Mouse (Mus musculus) stomach, embryonic 16.5 days (tissue): ENCODE measurements around the gene Hoxd3. TPM values are rescaled to one million over a fixed set of nuclear protein-coding genes. Genes with fewer than 3 reads are reported as not detected.

Experiments used
- ATAC-seq: fragments of 200-750 bp; cut with Nextera tagmentation; 2 replicates; pipeline ENCODE4 v1.8.0; 2017; ENCODE audit warnings: moderate number of reproducible peaks, moderate TSS enrichment; ENCODE audit not compliant: insufficient read depth, low FRiP score
- H3K27ac ChIP-seq: fragments of 300-500 bp; sonication (generic); 2 replicates; pipeline ENCODE4 v1.5.1; 2014; ENCODE audit warnings: low read length
- H3K27me3 ChIP-seq: fragments of 300-500 bp; sonication (generic); 2 replicates; pipeline ENCODE4 v1.6.1; 2014; ENCODE audit warnings: low read length, control low read depth, mixed read lengths; ENCODE audit not compliant: control insufficient read depth, insufficient read depth
- H3K36me3 ChIP-seq: fragments of 300-500 bp; sonication (generic); 2 replicates; pipeline ENCODE4 v1.6.1; 2014; ENCODE audit warnings: low read length; ENCODE audit not compliant: control insufficient read depth, insufficient read depth
- H3K4me1 ChIP-seq: fragments of 300-500 bp; sonication (generic); 2 replicates; pipeline ENCODE4 v1.6.1; 2014; ENCODE audit warnings: low read length, control low read depth, mixed read lengths; ENCODE audit not compliant: control insufficient read depth, insufficient read depth
- H3K4me2 ChIP-seq: fragments of 300-500 bp; sonication (generic); 2 replicates; pipeline ENCODE4 v1.6.1; 2014; ENCODE audit warnings: low read depth, low read length, mixed read lengths
- H3K4me3 ChIP-seq: fragments of 300-500 bp; sonication (generic); replicated peaks from 2 replicates; pipeline ENCODE4 v1.5.1; 2014; ENCODE audit warnings: mild to moderate bottlenecking, low read length
- H3K9ac ChIP-seq: fragments of 300-500 bp; sonication (generic); 2 replicates; pipeline ENCODE4 v1.6.1; 2014; ENCODE audit warnings: low read length
- H3K9me3 ChIP-seq: fragments of 300-500 bp; sonication (generic); replicated peaks from 2 replicates; pipeline ENCODE4 v1.6.1; 2016; ENCODE audit warnings: low read length, control low read depth; ENCODE audit not compliant: control insufficient read depth
- WGBS: fragments of 180-500 bp; shearing (Covaris S2); extraction: QIAGEN DNeasy Blood & Tissue Kit; methylation state at CpG from one replicate; pipeline ENCODE4 v1.1.7; 2014; 5-methylcytosine and 5-hydroxymethylcytosine counted together
- polyA plus RNA-seq: library from polyadenylated mRNA; unstranded; fragments of >200 nt; fragmentation: Nextera tagmentation; extraction: Ambion mirVana; gene quantifications from 2 replicates; pipeline ENCODE4 v1.2.1, GENCODE M21; 2015

Hoxd3 gene
- polyA plus RNA-seq, 1 experiment from 2014 or later, result 9.2 TPM

DNA sequence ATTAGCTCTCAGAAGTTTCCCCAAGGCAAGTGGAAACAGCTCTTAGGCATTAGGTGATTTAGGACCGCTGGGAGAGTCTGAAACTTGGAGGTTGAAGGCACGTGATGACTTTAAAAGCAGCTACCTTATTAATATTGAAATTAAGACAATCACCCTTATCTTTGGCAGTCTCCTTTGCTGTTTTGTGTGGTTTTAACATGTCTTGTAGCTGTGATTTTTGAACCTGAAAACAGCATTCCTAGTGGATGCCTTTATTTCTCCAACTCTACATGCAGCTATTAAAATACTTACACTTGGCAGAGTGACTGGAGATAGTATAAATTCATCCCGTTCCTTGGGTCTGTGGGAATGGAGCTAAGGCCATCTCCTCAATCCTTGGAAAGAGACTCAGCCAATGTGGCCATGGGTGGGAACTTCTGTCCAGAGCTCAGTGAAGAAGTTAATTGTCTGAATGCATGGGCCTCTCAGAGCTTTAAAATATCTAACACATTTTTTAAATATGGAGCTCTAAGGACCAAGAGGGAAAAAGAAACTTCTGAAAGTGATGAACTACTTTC lies 41.0 kb upstream of the Hoxd3 start:
- Histone ChIP-seq H3K27me3 (peaks cover 95% of the 10 kb centered on the region), H3K9ac (no peak overlapping the region), H3K4me3 (no peak overlapping the region), H3K4me1 (peaks cover 14% of the 10 kb centered on the region; the same call in 1 of the 2 replicates), H3K27ac (no peak overlapping the region), H3K36me3 (no peaks in the 10 kb centered on the region), H3K9me3 (no peaks in the 10 kb centered on the region), H3K4me2 (no peak overlapping the region)
- WGBS, result 5% methylated on average over 3 of the region's 3 CpGs
- no peak for ATAC-seq

- 14% methylated on average over 5 of the region's 5 CpGs for WGBS
- H3K27ac ChIP-seq, result no peak overlapping the region
- no peaks in the 10 kb centered on the region for H3K36me3 ChIP-seq
- no peak for ATAC-seq
- peaks cover 14% of the 10 kb centered on the region; the same call in 1 of the 2 replicates for H3K4me1 ChIP-seq
- H3K27me3 ChIP-seq, result peaks cover 96% of the 10 kb centered on the region
- H3K4me3 ChIP-seq, result no peak overlapping the region
- H3K4me2 ChIP-seq, result no peak overlapping the region
- H3K9me3 ChIP-seq, result no peaks in the 10 kb centered on the region
- H3K9ac ChIP-seq, result no peak overlapping the region
Observed at GRCm38 (mm10) chr2:74671847-74672246, 39.9 kb upstream of the Hoxd3 start.

DNA sequence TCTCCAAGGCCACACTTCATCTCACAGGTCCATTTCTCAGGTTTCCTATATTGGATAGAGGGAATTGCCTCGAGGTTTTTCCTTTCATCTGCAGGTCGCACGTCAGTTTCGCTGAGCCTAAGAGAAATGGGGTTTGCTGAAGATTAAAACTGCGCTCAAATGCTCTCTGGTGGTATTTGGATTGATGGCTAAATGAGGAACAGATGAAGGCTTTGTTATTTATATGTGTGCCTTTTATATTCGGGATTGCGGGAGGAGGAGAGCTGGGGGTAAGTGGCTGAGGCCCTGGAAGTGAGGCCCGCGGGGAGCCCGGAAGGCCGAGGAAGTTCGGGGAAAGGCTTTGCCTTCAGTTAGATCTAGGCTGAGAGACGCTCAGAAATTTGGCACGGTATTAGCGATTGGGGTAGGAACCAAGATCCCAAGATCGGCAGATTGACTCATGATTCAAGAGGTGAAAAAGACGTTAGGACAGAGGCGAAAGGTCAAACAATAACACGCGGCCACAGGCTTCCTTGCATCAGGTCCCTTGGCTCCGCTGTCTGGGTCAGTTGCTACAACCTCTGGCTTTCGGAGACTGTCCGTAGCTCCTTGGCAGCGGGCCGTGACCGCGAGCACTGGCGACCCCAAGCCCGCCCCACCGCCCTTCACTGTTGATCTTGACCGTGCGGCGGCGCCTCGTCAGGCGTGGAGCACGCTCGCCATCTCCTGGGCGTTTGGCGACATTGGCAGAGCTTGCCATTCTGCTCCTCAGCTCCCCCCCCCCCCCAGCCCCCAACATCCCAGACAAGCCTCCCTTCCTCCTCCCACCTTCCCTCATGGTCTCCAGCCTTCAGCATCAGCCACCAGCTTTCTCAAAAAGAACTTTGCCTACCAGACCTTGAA lies 39.0 kb upstream of the Hoxd3 start:
- ATAC-seq, result peak; percentile 54
- Histone ChIP-seq H3K4me3 (peak overlapping the region; percentile 40), H3K9me3 (no peaks in the 10 kb centered on the region), H3K4me1 (peaks cover 13% of the 10 kb centered on the region; the same call in 1 of the 2 replicates), H3K27ac (no peak overlapping the region), H3K9ac (no peak overlapping the region), H3K36me3 (no peaks in the 10 kb centered on the region), H3K4me2 (peak overlapping the region; percentile 49), H3K27me3 (peaks cover 96% of the 10 kb centered on the region)
- 5% methylated on average over 39 of the region's 40 CpGs for WGBS

- no peak overlapping the region for H3K9ac ChIP-seq
- H3K27me3 ChIP-seq, result peaks cover 95% of the 10 kb centered on the region
- WGBS, result 3% methylated on average over 24 of the region's 24 CpGs
- 0 out of 2 replicates have a peak, but pooled peaks cover 4% of the 10 kb centered on the region for H3K4me1 ChIP-seq
- no peaks in the 10 kb centered on the region for H3K9me3 ChIP-seq
- no peak overlapping the region for H3K4me2 ChIP-seq
- H3K36me3 ChIP-seq, result no peaks in the 10 kb centered on the region
- no peak for ATAC-seq
- no peak overlapping the region for H3K27ac ChIP-seq
- H3K4me3 ChIP-seq, result no peak overlapping the region
Observed at GRCm38 (mm10) chr2:74673835-74674425, 37.8 kb upstream of the Hoxd3 start.

GRCm38 (mm10) chr2:74674881-74675665 lies 36.7 kb upstream of the Hoxd3 start, which contains the start of gene Hoxd12:
Gene Hoxd12, plus strand, starts transcription at chr2:74675013.
- Histone ChIP-seq H3K4me2 (no peak within 1 kb of the TSS), H3K9me3 (no peaks in the 10 kb centered on the region), H3K9ac (no peak within 1 kb of the TSS), H3K36me3 (no peaks in the 10 kb centered on the region), H3K4me3 (no peak within 1 kb of the TSS), H3K27ac (no peak within 1 kb of the TSS), H3K4me1 (0 out of 2 replicates have a peak, but pooled peaks cover 4% of the 10 kb centered on the region), H3K27me3 (peaks cover 95% of the 10 kb centered on the region)
- WGBS, result 3% methylated on average over 47 of the region's 47 CpGs
- ATAC-seq, result no peak

DNA sequence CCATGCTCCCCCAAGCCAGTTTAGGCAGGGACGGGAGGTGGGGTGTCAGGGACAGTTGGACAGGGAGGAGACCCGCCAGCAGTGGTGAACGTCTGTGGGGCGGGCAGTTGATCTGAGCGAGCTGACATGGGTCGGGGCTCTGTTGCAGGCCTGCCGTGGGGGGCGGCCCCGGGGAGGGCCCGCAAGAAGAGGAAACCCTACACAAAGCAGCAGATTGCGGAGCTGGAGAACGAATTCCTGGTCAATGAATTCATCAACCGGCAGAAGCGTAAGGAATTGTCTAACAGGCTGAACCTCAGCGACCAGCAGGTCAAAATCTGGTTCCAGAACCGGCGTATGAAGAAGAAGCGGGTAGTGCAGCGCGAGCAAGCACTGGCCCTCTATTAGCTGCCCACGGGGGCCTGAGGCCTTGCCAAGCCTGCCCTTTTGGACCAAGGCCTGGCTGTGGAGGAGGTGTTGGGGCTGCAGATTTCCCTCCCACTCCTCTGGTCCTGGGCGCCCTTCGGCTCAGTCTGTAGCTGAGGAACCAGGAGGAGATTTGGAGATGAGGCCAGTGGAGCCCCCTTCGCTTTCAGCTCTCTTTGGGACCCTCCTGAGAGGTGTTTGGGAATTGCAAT lies 36.0 kb upstream of the Hoxd3 start:
- ATAC-seq, result no peak

DNA sequence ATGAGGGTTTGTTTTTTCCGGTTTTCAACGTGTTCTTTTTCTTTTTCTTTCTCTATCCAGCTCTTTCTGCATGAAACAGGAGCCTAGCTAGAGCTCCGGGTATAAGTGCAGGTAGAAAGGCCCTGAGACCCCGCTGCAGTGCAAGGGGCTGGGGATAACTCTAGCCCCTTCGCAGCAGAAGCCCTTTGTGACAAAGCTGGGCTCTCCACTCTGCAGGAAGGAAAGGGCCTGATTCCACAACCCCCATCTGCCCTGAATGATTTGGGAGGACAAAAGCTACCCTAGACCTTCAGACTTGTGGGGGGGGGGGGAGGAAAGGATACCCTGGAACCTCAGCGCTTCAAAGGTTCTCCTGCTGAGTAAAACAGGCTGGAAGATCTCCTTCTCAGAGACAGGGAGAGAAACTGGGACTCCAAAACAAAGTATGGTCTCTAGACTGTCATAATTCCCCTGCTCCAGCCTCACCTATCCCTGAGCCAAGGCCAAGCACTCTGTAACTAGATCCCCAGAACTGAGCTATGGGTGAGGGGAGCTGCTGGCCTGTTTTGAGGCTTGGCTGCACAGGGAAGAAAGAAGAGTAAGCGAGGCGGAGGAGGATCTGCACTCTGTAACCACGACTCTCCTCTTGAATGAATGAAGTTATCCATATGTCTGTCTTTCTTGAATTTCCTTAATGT lies 35.2 kb upstream of the Hoxd3 start:
- no peak overlapping the region for H3K4me3 ChIP-seq
- WGBS, result 7% methylated on average over 9 of the region's 9 CpGs
- no peaks in the 10 kb centered on the region for H3K9me3 ChIP-seq
- H3K27ac ChIP-seq, result no peak overlapping the region
- 0 out of 2 replicates have a peak, but pooled peaks cover 4% of the 10 kb centered on the region for H3K4me1 ChIP-seq
- H3K27me3 ChIP-seq, result peaks cover 98% of the 10 kb centered on the region
- no peak overlapping the region for H3K4me2 ChIP-seq
- ATAC-seq, result no peak
- no peaks in the 10 kb centered on the region for H3K36me3 ChIP-seq
- H3K9ac ChIP-seq, result no peak overlapping the region

More for the DNA sequence above, 36.0 kb upstream of the Hoxd3 start:
- no peak overlapping the region for H3K4me3 ChIP-seq
- H3K4me2 ChIP-seq, result no peak overlapping the region
- H3K9me3 ChIP-seq, result no peaks in the 10 kb centered on the region
- H3K4me1 ChIP-seq, result 0 out of 2 replicates have a peak, but pooled peaks cover 4% of the 10 kb centered on the region
- no peaks in the 10 kb centered on the region for H3K36me3 ChIP-seq
- H3K27ac ChIP-seq, result no peak overlapping the region
- WGBS, result 6% methylated on average over 24 of the region's 24 CpGs
- H3K27me3 ChIP-seq, result peaks cover 98% of the 10 kb centered on the region
- H3K9ac ChIP-seq, result no peak overlapping the region

DNA sequence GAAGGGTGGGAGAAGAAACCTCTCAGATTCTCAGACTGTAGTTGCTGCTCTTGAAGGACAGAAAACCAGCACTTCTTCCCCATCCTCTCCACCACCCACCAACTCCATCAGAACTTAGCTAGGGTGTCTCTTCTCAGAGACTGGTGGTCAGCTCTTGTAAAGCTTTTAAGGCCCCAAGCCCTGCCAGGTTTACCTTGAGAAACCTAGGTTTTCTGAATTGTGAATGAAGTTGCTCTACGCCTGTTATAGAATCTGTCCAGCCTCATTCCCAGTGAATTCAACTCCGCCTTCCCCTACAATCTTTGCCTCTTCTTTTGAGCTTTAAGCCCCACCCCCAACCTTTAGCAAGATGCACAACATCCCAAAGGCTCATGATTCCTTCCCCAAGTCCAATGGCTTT lies 34.6 kb upstream of the Hoxd3 start:
- Histone ChIP-seq H3K9me3 (no peaks in the 10 kb centered on the region), H3K4me1 (peaks cover 9% of the 10 kb centered on the region; the same call in 1 of the 2 replicates), H3K9ac (no peak overlapping the region), H3K4me2 (no peak overlapping the region), H3K36me3 (no peaks in the 10 kb centered on the region), H3K27me3 (peaks cover 98% of the 10 kb centered on the region), H3K4me3 (no peak overlapping the region), H3K27ac (no peak overlapping the region)
- ATAC-seq, result no peak
- 15% methylated on average over 2 of the region's 2 CpGs for WGBS
